In the genomic region with DNA sequence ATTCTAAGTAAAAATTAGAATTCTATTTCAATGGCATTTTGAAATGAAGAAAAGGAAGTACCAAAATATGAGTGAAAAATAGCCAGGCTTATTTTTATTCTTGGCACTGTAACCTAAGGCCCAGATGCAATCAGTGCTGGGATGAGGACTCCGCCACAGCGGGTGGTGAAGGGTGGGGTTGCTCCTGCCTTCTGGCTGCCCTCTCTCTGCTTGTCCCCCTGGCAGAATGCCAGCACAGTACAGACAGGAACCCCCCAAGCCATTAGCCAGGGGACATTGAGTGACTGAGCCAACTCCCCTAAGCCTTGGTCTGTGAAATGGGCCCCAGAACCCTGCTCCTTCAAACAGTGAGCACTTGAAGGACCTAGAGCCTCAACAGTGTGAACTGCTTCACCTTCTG, we compare ENCODE assay signal across 19 mouse cellular contexts.
DNase-seq lines count a peak whose midpoint lies in the region; ATAC-seq and TF ChIP-seq lines count a peak whose summit lies in the region.
"Had no signal": no experiment of that assay in that cellular context is flagged by ENCODE, and none has a peak within 500 bp of the region (broad histone marks: within the 10 kb centered on the region; RNA-seq: fewer than 3 reads in every experiment).

No protein-coding gene starts in this region.

- no peak overlapping the region for H3K4me3 ChIP-seq in hindbrain, embryonic 13.5 days
- H3K4me3 ChIP-seq in hindbrain, embryonic 11.5 days (ENCODE audit: low read depth, low read length) = no peak overlapping the region
- no peak overlapping the region for H3K4me3 ChIP-seq in midbrain, embryonic 14.5 days (replicated peaks; ENCODE audit: low read depth, low read length)
- H3K4me3 ChIP-seq in midbrain, postnatal 0 days (ENCODE audit: low read depth, low read length) = no peak overlapping the region
- H3K4me3 ChIP-seq: gastrocnemius, adult 2 months; megakaryocyte, embryonic 14.5 days had no signal

- H3K4me2 ChIP-seq in hindbrain, embryonic 13.5 days = no peak overlapping the region
- no peak overlapping the region for H3K4me2 ChIP-seq in hindbrain, embryonic 11.5 days (replicated peaks; ENCODE audit: low read depth, low read length)
- H3K4me2 ChIP-seq in midbrain, embryonic 14.5 days (ENCODE audit: low read length) = no peak overlapping the region
- H3K4me2 ChIP-seq in midbrain, postnatal 0 days (ENCODE audit: low read depth, low read length, poor library complexity, severe bottlenecking) = no peak overlapping the region
- H3K4me2 ChIP-seq: lung, embryonic 14.5 days had no signal

- H3K4me1 ChIP-seq in hindbrain, embryonic 13.5 days (replicated peaks) = peaks cover 26% of the 10 kb centered on the region
- H3K4me1 ChIP-seq in hindbrain, embryonic 11.5 days (replicated peaks; ENCODE audit: control insufficient read depth, insufficient read depth, low read length) = no peaks in the 10 kb centered on the region
- 0 out of 2 replicates have a peak, but pooled peaks cover 2% of the 10 kb centered on the region for H3K4me1 ChIP-seq in midbrain, embryonic 14.5 days (ENCODE audit: control insufficient read depth, insufficient read depth, low read length)
- H3K4me1 ChIP-seq in midbrain, postnatal 0 days (ENCODE audit: insufficient read depth, low read length) = no peaks in the 10 kb centered on the region
- H3K4me1 ChIP-seq: megakaryocyte, embryonic 14.5 days had no signal

- 0 out of 2 replicates have a peak, but pooled peaks have one; percentile 37 for ATAC-seq in hindbrain, embryonic 13.5 days (ENCODE audit: low FRiP score)
- no peak for ATAC-seq in hindbrain, embryonic 11.5 days (ENCODE audit: low FRiP score)
- no peak for ATAC-seq in midbrain, embryonic 14.5 days (ENCODE audit: low FRiP score, low TSS enrichment)
- ATAC-seq in midbrain, postnatal 0 days (ENCODE audit: low FRiP score) = no peak
- ATAC-seq: activated CD4-positive, CD25-positive, alpha-beta regulatory T cell, adult 4 months; forebrain, postnatal 0 days; inflammation-experienced regulatory T-cells, adult 6 months; Patski had no signal

- DNase-seq in hindbrain, embryonic 11.5 days (ENCODE audit: low spot score) = no peak
- DNase-seq in midbrain, embryonic 14.5 days = peak; percentile 54
- no peak for DNase-seq in midbrain, postnatal 0 days (ENCODE audit: low spot score)
- peak; percentile 78 for DNase-seq in cerebellum, adult 11-12 months
- DNase-seq in cerebellum, postnatal 10 days = peak; percentile 79 to 91
- no peak for DNase-seq in thymus, postnatal 10 days (ENCODE audit: low spot score in 2 of 2)
- no peak for DNase-seq in layer of hippocampus, postnatal 25 days (ENCODE audit: extremely low spot score in 1 of 2, low spot score in 1 of 2)
- DNase-seq: adrenal gland, postnatal 36 days; forebrain, postnatal 0 days; gastrocnemius, adult 2 months; heart, adult 18-20 months; heart, postnatal 10 days; lung, embryonic 14.5 days; thymus, postnatal 4 days had no signal

- peak overlapping the region; percentile 40; the same call in 1 of the 2 replicates for H3K27ac ChIP-seq in hindbrain, embryonic 13.5 days
- H3K27ac ChIP-seq in hindbrain, embryonic 11.5 days (ENCODE audit: low read depth, low read length) = no peak overlapping the region
- H3K27ac ChIP-seq in midbrain, embryonic 14.5 days (replicated peaks; ENCODE audit: low read depth, low read length) = no peak overlapping the region
- H3K27ac ChIP-seq in midbrain, postnatal 0 days (ENCODE audit: low read depth, low read length) = no peak overlapping the region
- H3K27ac ChIP-seq: gastrocnemius, adult 2 months had no signal

- no peaks in the 10 kb centered on the region for H3K36me3 ChIP-seq in hindbrain, embryonic 13.5 days
- H3K36me3 ChIP-seq in hindbrain, embryonic 11.5 days (ENCODE audit: control insufficient read depth, insufficient read depth, low read length) = no peaks in the 10 kb centered on the region
- no peaks in the 10 kb centered on the region for H3K36me3 ChIP-seq in midbrain, embryonic 14.5 days (ENCODE audit: control insufficient read depth, insufficient read depth, low read length)
- H3K36me3 ChIP-seq in midbrain, postnatal 0 days (ENCODE audit: insufficient read depth, low read length) = no peaks in the 10 kb centered on the region

- 62% methylated on average over 2 of the region's 2 CpGs for WGBS in hindbrain, embryonic 13.5 days
- whole genome bisulfite sequencing in hindbrain, embryonic 11.5 days = 86% methylated on average over 2 of the region's 2 CpGs
- WGBS in midbrain, embryonic 14.5 days = 77% methylated on average over 2 of the region's 2 CpGs
- WGBS in midbrain, postnatal 0 days = 66% methylated on average over 2 of the region's 2 CpGs

- no peaks in the 10 kb centered on the region for H3K27me3 ChIP-seq in hindbrain, embryonic 13.5 days
- no peaks in the 10 kb centered on the region for H3K27me3 ChIP-seq in hindbrain, embryonic 11.5 days (ENCODE audit: control insufficient read depth, insufficient read depth, low read length)
- H3K27me3 ChIP-seq in midbrain, embryonic 14.5 days (ENCODE audit: control insufficient read depth, insufficient read depth, low read length) = no peaks in the 10 kb centered on the region
- no peaks in the 10 kb centered on the region for H3K27me3 ChIP-seq in midbrain, postnatal 0 days (ENCODE audit: insufficient read depth, low read length)
- H3K27me3 ChIP-seq: megakaryocyte, embryonic 14.5 days; Patski had no signal

- TF ChIP-seq CTCF in midbrain, postnatal 0 days (IDR thresholded peaks at IDR 0.05) = no peak

- H3K9me3 ChIP-seq in hindbrain, embryonic 13.5 days = no peaks in the 10 kb centered on the region
- no peaks in the 10 kb centered on the region for H3K9me3 ChIP-seq in hindbrain, embryonic 11.5 days (ENCODE audit: control insufficient read depth, low read length)
- H3K9me3 ChIP-seq in midbrain, embryonic 14.5 days (ENCODE audit: control insufficient read depth, low read length) = no peaks in the 10 kb centered on the region
- H3K9me3 ChIP-seq in midbrain, postnatal 0 days (ENCODE audit: low read length) = no peaks in the 10 kb centered on the region

- H3K9ac ChIP-seq in hindbrain, embryonic 13.5 days = no peak overlapping the region
- H3K9ac ChIP-seq in hindbrain, embryonic 11.5 days (ENCODE audit: low read depth, low read length) = no peak overlapping the region
- no peak overlapping the region for H3K9ac ChIP-seq in midbrain, embryonic 14.5 days (replicated peaks; ENCODE audit: low read length)
- H3K9ac ChIP-seq in midbrain, postnatal 0 days (replicated peaks; ENCODE audit: low read length, poor library complexity, severe bottlenecking) = no peak overlapping the region
- H3K9ac ChIP-seq: forebrain, postnatal 0 days; lung, embryonic 14.5 days had no signal

Comparison
In these comparisons a context has a peak if more than half of its experiments do, and no peak if none do; other contexts are left out.
1. DNase-seq: peak in midbrain, embryonic 14.5 days (single experiment), cerebellum, adult 11-12 months (single experiment) and cerebellum, postnatal 10 days (2 of 2); none in hindbrain, embryonic 11.5 days (single experiment), midbrain, postnatal 0 days (single experiment), thymus, postnatal 10 days (0 of 2) and layer of hippocampus, postnatal 25 days (0 of 2).